In the genomic region with DNA sequence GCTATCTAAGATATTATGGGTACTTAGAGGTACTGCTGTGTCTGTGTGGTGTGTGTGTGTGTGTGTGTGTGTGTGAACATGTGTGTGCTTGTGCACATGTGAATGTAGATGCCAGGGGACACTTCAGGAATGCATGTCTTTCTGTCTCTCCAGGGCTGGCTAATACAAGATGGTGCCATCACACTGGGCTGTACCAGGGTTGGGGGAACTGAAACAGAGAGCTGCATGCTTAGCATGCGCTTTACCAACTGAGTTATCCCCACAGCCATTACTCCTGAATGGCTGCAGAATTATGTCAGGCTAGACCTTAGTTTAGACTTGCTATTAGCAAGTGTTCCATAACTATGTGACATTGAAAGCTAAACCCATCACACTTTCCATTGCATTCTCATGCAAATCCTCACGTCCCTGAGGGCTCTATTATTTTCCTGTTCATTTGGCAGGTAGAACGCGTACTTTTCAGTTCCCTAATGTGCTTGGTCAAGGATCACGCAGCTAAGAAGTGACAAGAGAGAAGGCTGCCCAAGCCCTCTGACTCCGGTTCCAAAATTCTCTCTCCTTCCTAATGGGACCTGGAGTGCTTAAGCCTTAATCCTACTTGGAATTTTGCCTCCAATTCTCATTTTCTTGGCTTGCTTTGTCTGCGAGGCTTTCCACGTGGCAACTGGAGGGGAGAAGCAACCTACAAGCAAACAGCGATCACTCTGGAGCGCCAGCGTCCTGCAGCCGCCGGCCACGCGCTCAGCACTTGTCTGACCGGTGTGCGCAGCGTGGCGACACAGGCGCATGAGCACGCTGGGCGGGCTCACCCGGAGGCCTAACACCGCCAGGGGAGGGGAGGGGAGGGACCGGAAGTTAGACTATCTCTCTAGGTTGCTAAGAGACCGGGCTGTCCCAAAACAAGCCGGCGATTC, we compare ENCODE assay signal across 8 mouse cellular contexts. TPM values are rescaled to one million over a fixed set of nuclear protein-coding genes. Genes with fewer than 3 reads are reported as not detected.
DNase-seq lines count a peak whose midpoint lies in the region; ATAC-seq lines count a peak whose summit lies in the region.

A gene (plus strand): TSS at position 776 of the 914 bp plus-strand sequence.

- peak; percentile 94 for DNase-seq in 3134 (ENCODE audit: extremely low read depth, insufficient read length, low spot score)
- DNase-seq in adrenal gland, adult 8-10 months = peak; percentile 91
- peak; percentile 98 for DNase-seq in heart, embryonic 10.5 days (ENCODE audit: low spot score)
- DNase-seq in liver = peak; percentile 91
- DNase-seq in spleen, postnatal 4 days (ENCODE audit: low spot score in 2 of 2) = peak; percentile 76 to 87

- no peaks in the 10 kb centered on the region for H3K27me3 ChIP-seq in heart, embryonic 10.5 days (ENCODE audit: insufficient read depth, poor library complexity, severe bottlenecking)
- no peaks in the 10 kb centered on the region for H3K27me3 ChIP-seq in kidney, embryonic 15.5 days

- H3K27ac ChIP-seq in heart, embryonic 10.5 days = peak within 1 kb of the TSS; percentile 88
- H3K27ac ChIP-seq in kidney, embryonic 15.5 days = peak within 1 kb of the TSS; percentile 72

- H3K4me3 ChIP-seq in heart, embryonic 10.5 days = peak within 1 kb of the TSS; percentile 62
- H3K4me3 ChIP-seq in kidney, embryonic 15.5 days (replicated peaks) = peak within 1 kb of the TSS; percentile 47

- ATAC-seq in erythroblast, adult 5-6 weeks (replicated peaks; ENCODE audit: low FRiP score, poor library complexity, severe bottlenecking) = peak; percentile 97
- peak; percentile 98 for ATAC-seq in kidney, embryonic 15.5 days (replicated peaks; ENCODE audit: low FRiP score)
- peak; percentile 87 for ATAC-seq in monocyte, adult 5-6 weeks (replicated peaks; ENCODE audit: insufficient number of reproducible peaks, low FRiP score, low TSS enrichment, poor library complexity, severe bottlenecking)

- WGBS in heart, embryonic 10.5 days = 6% methylated on average over 28 of the region's 28 CpGs
- WGBS in kidney, embryonic 15.5 days = 5% methylated on average over 28 of the region's 28 CpGs

- H3K36me3 ChIP-seq in heart, embryonic 10.5 days = no peaks in the 10 kb centered on the region
- H3K36me3 ChIP-seq in kidney, embryonic 15.5 days = no peaks in the 10 kb centered on the region

- peak within 1 kb of the TSS; percentile 50 for H3K9ac ChIP-seq in kidney, embryonic 15.5 days

- no peaks in the 10 kb centered on the region for H3K9me3 ChIP-seq in heart, embryonic 10.5 days
- H3K9me3 ChIP-seq in kidney, embryonic 15.5 days (replicated peaks) = no peaks in the 10 kb centered on the region

- peaks cover 30% of the 10 kb centered on the region for H3K4me1 ChIP-seq in heart, embryonic 10.5 days
- H3K4me1 ChIP-seq in kidney, embryonic 15.5 days = peaks cover 16% of the 10 kb centered on the region

- peak within 1 kb of the TSS; percentile 80 for H3K4me2 ChIP-seq in kidney, embryonic 15.5 days

RNA-seq across cellular contexts. Expression of the gene that starts here (rescaled TPM):
- 1 to 10 TPM; 4.4 to 6.4 (median 5.4) TPM for total RNA-seq in adrenal gland, adult 8-10 months (2022)
- not detected in 2 replicates for total RNA-seq in erythroblast, adult 5-6 weeks (2015; ENCODE audit: low replicate concordance)
- not detected in 2 replicates for total RNA-seq in erythroblast, adult 5-6 weeks (2017; ENCODE audit: low replicate concordance)
- 0.59 and 0.75 TPM in 2 replicates for polyA plus RNA-seq in heart, embryonic 10.5 days (2016; fragmentation: Nextera tagmentation; extraction: Ambion mirVana)
- 0.99 and 1.1 TPM in 2 replicates for polyA plus RNA-seq in kidney, embryonic 15.5 days (2015; fragmentation: Nextera tagmentation; extraction: Ambion mirVana)
- 4.4 TPM in 1 of 3 replicates, not detected in the others for total RNA-seq in monocyte, adult 5-6 weeks (2017)

Comparison
In these comparisons a context has a peak if more than half of its experiments do, and no peak if none do; other contexts are left out.
1. Peak in every context shown above with its lines: DNase-seq, ATAC-seq, H3K4me3 ChIP-seq and H3K27ac ChIP-seq.
2. Peak in ATAC-seq in erythroblast, adult 5-6 weeks; RNA of the gene not detected or under 1 TPM.
3. Peak in DNase-seq, H3K4me3 ChIP-seq and H3K27ac ChIP-seq in heart, embryonic 10.5 days; RNA of the gene not detected or under 1 TPM.